Mouse (Mus musculus): ENCODE results near the gene Shmt2.

- no peak for TF ChIP-seq CTCF (IDR thresholded peaks at IDR 0.05; ENCODE audit: low read depth)
- TF ChIP-seq EP300 (optimal IDR thresholded peaks at IDR 0.05) = no peak
Observed at GRCm38 (mm10) chr10:127534929-127535384, 12.7 kb upstream of the Shmt2 start.

All from stomach, postnatal 0 days (tissue).